Mouse (Mus musculus): ENCODE results near the gene Atp5l. TPM values are rescaled to one million over a fixed set of nuclear protein-coding genes. Genes with fewer than 3 reads are reported as not detected.
A peak's percentile ranks its signal among the peaks of the same experiment; 100 is the strongest.

Atp5l gene
- total and polyA plus RNA-seq, 2 experiments from 2014 or later = 217 to 1,065 TPM

DNA sequence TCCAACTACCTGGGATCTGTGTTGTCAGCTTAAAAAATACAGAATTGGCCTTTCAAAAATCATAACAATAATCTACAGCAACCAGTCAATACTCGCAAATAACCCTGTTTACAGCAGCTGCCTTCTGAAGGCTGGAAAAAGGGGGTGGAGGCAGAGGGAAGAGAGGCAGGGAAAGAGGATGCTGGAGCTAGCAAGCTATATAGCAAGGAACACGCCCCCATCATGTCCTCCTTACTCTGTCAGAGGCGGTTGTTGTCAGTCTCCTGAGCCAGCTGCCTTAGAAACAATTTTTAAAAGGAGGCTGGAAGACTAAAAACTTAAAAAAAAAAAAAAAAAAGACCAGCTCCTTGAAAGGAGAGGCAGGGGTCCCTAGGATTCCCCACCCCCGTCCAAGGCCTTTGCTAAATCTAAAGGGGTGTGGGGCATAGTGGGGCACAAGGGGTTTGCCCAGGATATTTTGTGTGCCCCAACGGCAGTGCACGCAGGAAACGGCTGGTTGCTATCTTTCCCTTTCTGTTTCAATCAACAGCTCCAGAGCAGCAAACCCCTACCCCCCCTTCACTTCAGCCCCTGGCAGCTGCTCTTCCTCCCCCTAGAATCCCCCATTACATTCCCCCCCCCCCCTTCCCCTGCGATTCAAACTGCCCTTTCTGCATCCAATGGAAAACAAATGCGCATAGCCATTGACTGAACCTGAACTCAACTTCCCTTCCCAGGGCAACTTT lies 41.6 kb downstream of the Atp5l start:
- ATAC-seq (no peak), DNase-seq (ENCODE audit: low spot score) (no peak)
- peak overlapping the region; percentile 99 for H3K27ac ChIP-seq
- 12% methylated on average over 9 of the region's 9 CpGs for WGBS
- H3K27me3 ChIP-seq (ENCODE audit: insufficient read depth, low read length) = no peaks in the 10 kb centered on the region
- peak overlapping the region; percentile 98; the same call in 1 of the 2 replicates for H3K9ac ChIP-seq (replicated peaks; ENCODE audit: low read length)
- peak overlapping the region; percentile 57 for H3K4me2 ChIP-seq (ENCODE audit: low read depth, low read length)
- H3K4me3 ChIP-seq (ENCODE audit: low read length) = peak overlapping the region; percentile 100
- H3K36me3 ChIP-seq (ENCODE audit: insufficient read depth, low read length) = no peaks in the 10 kb centered on the region; the same call in 1 of the 2 replicates
- H3K9me3 ChIP-seq (ENCODE audit: low read length) = no peaks in the 10 kb centered on the region
- no peak for TF ChIP-seq CTCF (IDR thresholded peaks at IDR 0.05; ENCODE audit: low read depth)
- H3K4me1 ChIP-seq (ENCODE audit: insufficient read depth, low read length) = peaks cover 25% of the 10 kb centered on the region

DNA sequence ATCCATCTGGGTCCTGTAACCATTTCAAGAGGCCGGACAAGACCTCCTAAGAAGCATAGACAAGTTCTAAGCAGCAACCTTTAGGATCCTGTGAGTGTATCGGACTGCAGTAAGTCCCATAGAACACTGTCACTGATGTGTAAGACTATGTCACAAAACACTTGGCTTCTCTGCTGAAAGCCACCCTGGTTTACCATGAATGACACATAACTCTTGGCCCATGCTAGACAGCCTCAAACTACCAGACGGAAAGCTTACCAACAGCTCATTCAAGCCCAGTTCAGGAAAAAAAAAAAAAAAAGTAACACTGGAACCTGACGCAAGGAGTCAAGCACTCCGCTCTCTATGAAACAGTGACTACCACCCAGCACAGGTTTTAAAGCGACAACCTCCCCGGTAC lies 42.9 kb downstream of the Atp5l start:
- H3K36me3 ChIP-seq (ENCODE audit: insufficient read depth, low read length) = no peaks in the 10 kb centered on the region; the same call in 1 of the 2 replicates
- H3K27me3 ChIP-seq (ENCODE audit: insufficient read depth, low read length) = no peaks in the 10 kb centered on the region
- H3K4me2 ChIP-seq (ENCODE audit: low read depth, low read length) = peak overlapping the region; percentile 57
- peak overlapping the region; percentile 7; the same call in 1 of the 2 replicates for H3K4me3 ChIP-seq (ENCODE audit: low read length)
- peaks cover 25% of the 10 kb centered on the region for H3K4me1 ChIP-seq (ENCODE audit: insufficient read depth, low read length)
- no peaks in the 10 kb centered on the region for H3K9me3 ChIP-seq (ENCODE audit: low read length)
- 75% methylated on average over 7 of the region's 7 CpGs for WGBS
- H3K9ac ChIP-seq (replicated peaks; ENCODE audit: low read length) = no peak overlapping the region
- DNase-seq (ENCODE audit: low spot score) (no peak), ATAC-seq (no peak)
- TF ChIP-seq CTCF (IDR thresholded peaks at IDR 0.05; ENCODE audit: low read depth) = no peak
- H3K27ac ChIP-seq = no peak overlapping the region

GRCm38 (mm10) chr9:44875476-44875875 lies 45.1 kb downstream of the Atp5l start:
- Histone ChIP-seq H3K36me3 (ENCODE audit: insufficient read depth, low read length) (no peaks in the 10 kb centered on the region; the same call in 1 of the 2 replicates), H3K4me1 (ENCODE audit: insufficient read depth, low read length) (peaks cover 25% of the 10 kb centered on the region), H3K4me3 (ENCODE audit: low read length) (no peak overlapping the region), H3K27ac (no peak overlapping the region), H3K9me3 (ENCODE audit: low read length) (no peaks in the 10 kb centered on the region), H3K4me2 (ENCODE audit: low read depth, low read length) (peak overlapping the region; percentile 35), H3K9ac (replicated peaks; ENCODE audit: low read length) (0 out of 2 replicates have a peak overlapping the region, but pooled peaks have one; percentile 17), H3K27me3 (ENCODE audit: insufficient read depth, low read length) (no peaks in the 10 kb centered on the region)
- WGBS = 26% methylated on average over 7 of the region's 7 CpGs
- no peak for TF ChIP-seq CTCF (IDR thresholded peaks at IDR 0.05; ENCODE audit: low read depth)
- DNase-seq (ENCODE audit: low spot score) = no peak
- ATAC-seq = no peak

DNA sequence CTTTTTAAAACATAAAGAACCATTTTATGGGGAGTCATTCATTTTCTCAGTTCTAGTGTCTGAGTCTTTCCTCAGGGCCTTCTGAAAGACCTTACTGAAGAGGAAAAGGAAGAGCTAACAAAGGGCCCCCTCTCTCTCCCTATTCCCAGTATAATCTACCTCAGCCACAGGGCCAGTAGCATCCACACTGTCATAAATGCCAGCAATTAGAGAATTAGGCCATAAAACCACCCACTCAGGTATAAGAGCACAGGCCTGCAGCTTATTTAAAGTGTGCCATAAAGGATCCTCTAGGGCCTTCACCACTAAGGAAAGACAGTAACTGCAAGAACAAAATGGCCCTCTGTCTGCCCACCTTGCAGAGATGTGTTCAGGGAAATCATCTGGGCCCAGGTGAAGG lies 46.3 kb downstream of the Atp5l start:
- no peak for ATAC-seq
- no peaks in the 10 kb centered on the region for H3K27me3 ChIP-seq (ENCODE audit: insufficient read depth, low read length)
- peaks cover 25% of the 10 kb centered on the region for H3K4me1 ChIP-seq (ENCODE audit: insufficient read depth, low read length)
- no peak overlapping the region for H3K4me3 ChIP-seq (ENCODE audit: low read length)
- no peak for DNase-seq (ENCODE audit: low spot score)
- TF ChIP-seq CTCF (IDR thresholded peaks at IDR 0.05; ENCODE audit: low read depth) = no peak
- H3K4me2 ChIP-seq (ENCODE audit: low read depth, low read length) = no peak overlapping the region
- H3K36me3 ChIP-seq (ENCODE audit: insufficient read depth, low read length) = no peaks in the 10 kb centered on the region; the same call in 1 of the 2 replicates
- H3K9ac ChIP-seq (replicated peaks; ENCODE audit: low read length) = peak overlapping the region; percentile 28; the same call in 1 of the 2 replicates
- no peaks in the 10 kb centered on the region for H3K9me3 ChIP-seq (ENCODE audit: low read length)
- H3K27ac ChIP-seq = no peak overlapping the region

DNA sequence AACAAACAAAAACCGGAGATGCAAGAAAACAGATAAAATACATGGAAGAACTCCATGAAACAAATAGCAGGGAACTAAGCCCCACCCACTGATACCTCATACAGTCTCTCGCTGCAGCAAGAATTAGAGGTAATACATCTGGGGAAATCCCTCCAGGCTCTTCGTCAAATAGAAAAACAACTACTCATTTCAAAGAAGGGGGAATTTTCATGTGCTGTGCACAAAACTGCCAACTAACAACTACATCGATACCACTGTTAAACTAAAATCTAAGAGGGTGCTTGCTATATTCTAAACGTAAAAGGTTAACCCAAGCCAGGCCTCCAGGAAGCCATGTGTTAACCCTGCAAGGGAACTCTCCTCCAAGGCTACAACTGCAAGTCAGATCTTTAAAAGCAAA lies 46.9 kb downstream of the Atp5l start:
- WGBS = 72% methylated on average over 5 of the region's 5 CpGs
- H3K27me3 ChIP-seq (ENCODE audit: insufficient read depth, low read length) = no peaks in the 10 kb centered on the region
- peaks cover 21% of the 10 kb centered on the region for H3K4me1 ChIP-seq (ENCODE audit: insufficient read depth, low read length)
- no peak overlapping the region for H3K9ac ChIP-seq (replicated peaks; ENCODE audit: low read length)
- H3K27ac ChIP-seq = no peak overlapping the region
- no peak overlapping the region for H3K4me2 ChIP-seq (ENCODE audit: low read depth, low read length)
- ATAC-seq (no peak), DNase-seq (ENCODE audit: low spot score) (no peak)
- no peak overlapping the region for H3K4me3 ChIP-seq (ENCODE audit: low read length)
- H3K9me3 ChIP-seq (ENCODE audit: low read length) = no peaks in the 10 kb centered on the region
- TF ChIP-seq CTCF (IDR thresholded peaks at IDR 0.05; ENCODE audit: low read depth) = no peak
- H3K36me3 ChIP-seq (ENCODE audit: insufficient read depth, low read length) = no peaks in the 10 kb centered on the region; the same call in 1 of the 2 replicates

GRCm38 (mm10) chr9:44868336-44869094 lies 52.0 kb downstream of the Atp5l start:
- no peak for TF ChIP-seq CTCF (IDR thresholded peaks at IDR 0.05; ENCODE audit: low read depth)
- ATAC-seq (no peak), DNase-seq (ENCODE audit: low spot score) (no peak)
- H3K4me3 ChIP-seq (ENCODE audit: low read length) = no peak overlapping the region
- peaks cover 7% of the 10 kb centered on the region; the same call in 1 of the 2 replicates for H3K4me1 ChIP-seq (ENCODE audit: insufficient read depth, low read length)
- H3K4me2 ChIP-seq (ENCODE audit: low read depth, low read length) = no peak overlapping the region
- 80% methylated on average over 13 of the region's 13 CpGs for WGBS
- no peak overlapping the region for H3K9ac ChIP-seq (replicated peaks; ENCODE audit: low read length)
- 0 out of 2 replicates have a peak, but pooled peaks cover 12% of the 10 kb centered on the region for H3K36me3 ChIP-seq (ENCODE audit: insufficient read depth, low read length)
- H3K27me3 ChIP-seq (ENCODE audit: insufficient read depth, low read length) = no peaks in the 10 kb centered on the region
- H3K9me3 ChIP-seq (ENCODE audit: low read length) = no peaks in the 10 kb centered on the region
- no peak overlapping the region for H3K27ac ChIP-seq

All from hindbrain, postnatal 0 days (tissue).